Mouse (Mus musculus) retina, postnatal 1 day (tissue): ENCODE results near the gene Tmem60.

Experiments used
- DNase-seq: peaks from one replicate; pipeline ENCODE4 v3.0.0-alpha.2; 2012

The Tmem60 gene

GRCm38 (mm10) chr5:20911741-20912140, 29.8 kb downstream of the Tmem60 start:
- DNase-seq: no peak

- peak; percentile 81 for DNase-seq
Observed at GRCm38 (mm10) chr5:20913372-20914275, 31.6 kb downstream of the Tmem60 start.

GRCm38 (mm10) chr5:20918967-20919366, 37.0 kb downstream of the Tmem60 start:
- no peak for DNase-seq

- DNase-seq: no peak
Observed at GRCm38 (mm10) chr5:20919566-20919965, 37.6 kb downstream of the Tmem60 start.

GRCm38 (mm10) chr5:20924608-20925007, 42.6 kb downstream of the Tmem60 start:
- DNase-seq: no peak

- no peak for DNase-seq
Observed at GRCm38 (mm10) chr5:20925451-20925850, 43.5 kb downstream of the Tmem60 start.

- no peak for DNase-seq
Observed at GRCm38 (mm10) chr5:20929669-20930151, 47.7 kb downstream of the Tmem60 start.

GRCm38 (mm10) chr5:20930430-20930829, 48.4 kb downstream of the Tmem60 start:
- DNase-seq: no peak

GRCm38 (mm10) chr5:20931300-20931699, 49.3 kb downstream of the Tmem60 start:
- DNase-seq: no peak

GRCm38 (mm10) chr5:20932585-20932984, 50.6 kb downstream of the Tmem60 start:
- DNase-seq: no peak

GRCm38 (mm10) chr5:20935934-20936333, 53.9 kb downstream of the Tmem60 start:
- no peak for DNase-seq
